Mouse (Mus musculus) limb, embryonic 11.5 days (tissue): ENCODE results near the gene Bhmt2. TPM values are rescaled to one million over a fixed set of nuclear protein-coding genes. Genes with fewer than 3 reads are reported as not detected.

ENCODE experiments used
- ATAC-seq: fragments of 200-750 bp; cut with Nextera tagmentation; 2 replicates; pipeline ENCODE4 v1.8.0; 2017; ENCODE audit warnings: low read depth; ENCODE audit not compliant: insufficient number of reproducible peaks, low FRiP score, low TSS enrichment
- DNase-seq: peaks from one replicate; pipeline ENCODE4 v3.0.0-alpha.2; 2015; ENCODE audit warnings: low spot score
- H3K27ac ChIP-seq: fragments of 300-500 bp; sonication (generic); replicated peaks from 2 replicates; pipeline ENCODE4 v1.5.1; 2014; ENCODE audit warnings: low read depth, mild to moderate bottlenecking, low read length
- H3K27me3 ChIP-seq: fragments of 300-500 bp; sonication (generic); 2 replicates; pipeline ENCODE4 v1.6.1; 2014; ENCODE audit warnings: mild to moderate bottlenecking, low read length, mixed read lengths; ENCODE audit not compliant: control insufficient read depth, insufficient read depth
- H3K36me3 ChIP-seq: fragments of 300-500 bp; sonication (generic); 2 replicates; pipeline ENCODE4 v1.6.1; 2014; ENCODE audit warnings: mild to moderate bottlenecking, low read length, moderate library complexity, mixed read lengths; ENCODE audit not compliant: control insufficient read depth, insufficient read depth
- H3K4me1 ChIP-seq: fragments of 300-500 bp; sonication (generic); 2 replicates; pipeline ENCODE4 v1.6.1; 2014; ENCODE audit warnings: low read length, mixed read lengths; ENCODE audit not compliant: control insufficient read depth, insufficient read depth
- H3K4me2 ChIP-seq: fragments of 300-500 bp; sonication (generic); 2 replicates; pipeline ENCODE4 v1.6.1; 2014; ENCODE audit warnings: low read depth, mild to moderate bottlenecking, moderate library complexity; ENCODE audit not compliant: severe bottlenecking
- H3K4me3 ChIP-seq: fragments of 300-500 bp; sonication (generic); 2 replicates; pipeline ENCODE4 v1.5.1; 2014; ENCODE audit warnings: low read depth, low read length
- H3K9ac ChIP-seq: fragments of 300-500 bp; sonication (generic); 2 replicates; pipeline ENCODE4 v1.6.1; 2014; ENCODE audit warnings: mild to moderate bottlenecking, low read length
- H3K9me3 ChIP-seq: fragments of 300-500 bp; sonication (generic); 2 replicates; pipeline ENCODE4 v1.6.1; 2016; ENCODE audit warnings: low read length; ENCODE audit not compliant: control insufficient read depth
- WGBS: fragments of 180-500 bp; shearing (Covaris S2); extraction: QIAGEN DNeasy Blood & Tissue Kit; methylation state at CpG from one replicate; pipeline ENCODE4 v1.1.7; 2014; 5-methylcytosine and 5-hydroxymethylcytosine counted together
- polyA plus RNA-seq: library from polyadenylated mRNA; unstranded; fragments of >200 nt; fragmentation: Nextera tagmentation; extraction: Ambion mirVana; gene quantifications from 2 replicates; pipeline ENCODE4 v1.2.1, GENCODE M21; 2014

The Bhmt2 gene
- polyA plus RNA-seq: 0.07 TPM in 1 of 2 replicates, not detected in the other

DNA sequence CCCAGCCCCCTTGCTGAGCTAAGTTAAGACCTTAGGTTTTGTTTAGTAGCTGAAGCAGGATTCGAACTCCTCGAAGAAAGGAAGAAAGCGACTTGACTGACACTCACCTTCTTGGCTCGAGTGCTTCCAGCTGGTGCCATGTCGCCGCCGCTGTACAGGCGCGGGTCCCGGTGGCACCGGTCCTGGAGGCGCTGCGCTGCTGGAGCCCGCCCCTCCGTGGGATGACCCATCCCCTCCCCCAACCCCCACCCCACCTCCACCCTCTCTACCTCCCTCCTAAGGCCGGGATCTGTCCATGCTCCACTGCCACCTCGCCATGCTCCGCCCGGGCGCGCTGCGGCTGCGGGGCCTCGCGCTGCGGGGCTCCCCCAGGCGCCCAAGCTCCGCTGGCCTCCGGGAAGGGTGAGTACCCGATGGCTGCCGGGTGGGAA, at the start of gene Bhmt2, which contains the start of gene Dmgdh:
Gene Bhmt2 (minus strand): TSS at position 172 of the 431 bp plus-strand sequence.
Gene Dmgdh (plus strand): TSS at position 303 of the 431 bp plus-strand sequence.
- peaks cover 11% of the 10 kb centered on the region for H3K27me3 ChIP-seq
- H3K9me3 ChIP-seq: no peaks in the 10 kb centered on the region
- no peak within 1 kb of the TSS for H3K27ac ChIP-seq
- no peak within 1 kb of the TSS for H3K9ac ChIP-seq
- no peaks in the 10 kb centered on the region for H3K36me3 ChIP-seq
- H3K4me1 ChIP-seq: no peaks in the 10 kb centered on the region
- no peak for DNase-seq
- 5% methylated on average over 29 of the region's 31 CpGs for whole genome bisulfite sequencing
- ATAC-seq: no peak
- H3K4me2 ChIP-seq: peak within 1 kb of the TSS; percentile 15; the same call in 1 of the 2 replicates
- 0 out of 2 replicates have a peak within 1 kb of the TSS, but pooled peaks have one; percentile 9 for H3K4me3 ChIP-seq

DNA sequence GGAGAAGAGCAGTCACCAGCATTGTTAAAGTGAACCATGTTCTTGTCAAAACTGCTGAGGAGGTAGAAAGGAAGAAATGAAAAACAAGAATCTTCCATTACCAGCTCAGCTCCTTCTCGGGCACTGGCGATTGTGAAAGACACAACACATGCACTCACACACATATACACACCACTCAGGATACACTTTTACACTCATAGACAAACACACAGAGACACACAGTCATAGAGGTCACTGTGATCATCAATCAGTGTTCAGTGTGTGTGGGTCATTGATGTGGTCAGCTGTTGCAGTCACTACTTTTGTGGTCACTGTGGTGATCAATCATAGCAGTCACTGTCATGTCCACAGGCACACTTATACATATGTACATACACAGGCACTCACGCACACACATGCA, 49.4 kb upstream of the Bhmt2 start:
- ATAC-seq (no peak), DNase-seq (no peak)
- no peak overlapping the region for H3K4me2 ChIP-seq
- H3K4me1 ChIP-seq: no peaks in the 10 kb centered on the region; the same call in 1 of the 2 replicates
- H3K27ac ChIP-seq: no peak overlapping the region
- 87% methylated on average over 3 of the region's 3 CpGs for WGBS
- H3K9me3 ChIP-seq: no peaks in the 10 kb centered on the region
- no peaks in the 10 kb centered on the region for H3K36me3 ChIP-seq
- H3K4me3 ChIP-seq: no peak overlapping the region
- H3K9ac ChIP-seq: no peak overlapping the region
- H3K27me3 ChIP-seq: no peaks in the 10 kb centered on the region

- Histone ChIP-seq H3K4me3 (no peak overlapping the region), H3K9me3 (no peaks in the 10 kb centered on the region), H3K27me3 (no peaks in the 10 kb centered on the region), H3K4me1 (peaks cover 4% of the 10 kb centered on the region; the same call in 1 of the 2 replicates), H3K4me2 (no peak overlapping the region), H3K27ac (no peak overlapping the region), H3K9ac (no peak overlapping the region), H3K36me3 (no peaks in the 10 kb centered on the region)
- DNase-seq (no peak), ATAC-seq (no peak)
- 76% methylated on average over 4 of the region's 4 CpGs for WGBS
These were observed 47.8 kb upstream of the Bhmt2 start for GRCm38 (mm10) chr13:93721916-93722315.

DNA sequence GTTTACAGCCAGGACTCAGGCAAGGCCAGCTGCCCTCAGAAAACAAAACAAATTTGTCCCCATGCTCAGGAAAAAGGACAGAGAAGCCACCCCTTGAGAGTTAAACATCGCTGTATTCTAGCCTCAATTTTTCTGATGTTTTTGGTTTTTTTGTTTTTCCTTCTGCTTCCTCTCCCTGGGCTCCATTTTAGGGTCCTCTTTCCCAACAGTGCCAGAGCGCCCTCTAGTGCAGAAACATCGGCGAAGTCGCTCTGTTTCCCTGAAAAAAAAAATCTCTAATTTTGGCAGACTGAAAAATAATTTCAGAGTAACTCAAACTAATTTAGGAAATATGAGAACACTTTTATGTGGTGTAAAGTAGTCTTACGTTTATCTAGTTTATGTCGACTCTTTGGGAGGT, 44.8 kb upstream of the Bhmt2 start:
- ATAC-seq (no peak), DNase-seq (peak; percentile 83)
- 6% methylated on average over 7 of the region's 7 CpGs for WGBS
- Histone ChIP-seq H3K9me3 (no peaks in the 10 kb centered on the region), H3K4me2 (no peak overlapping the region), H3K4me1 (peaks cover 4% of the 10 kb centered on the region; the same call in 1 of the 2 replicates), H3K9ac (no peak overlapping the region), H3K27ac (no peak overlapping the region), H3K36me3 (no peaks in the 10 kb centered on the region), H3K4me3 (no peak overlapping the region), H3K27me3 (no peaks in the 10 kb centered on the region)

DNA sequence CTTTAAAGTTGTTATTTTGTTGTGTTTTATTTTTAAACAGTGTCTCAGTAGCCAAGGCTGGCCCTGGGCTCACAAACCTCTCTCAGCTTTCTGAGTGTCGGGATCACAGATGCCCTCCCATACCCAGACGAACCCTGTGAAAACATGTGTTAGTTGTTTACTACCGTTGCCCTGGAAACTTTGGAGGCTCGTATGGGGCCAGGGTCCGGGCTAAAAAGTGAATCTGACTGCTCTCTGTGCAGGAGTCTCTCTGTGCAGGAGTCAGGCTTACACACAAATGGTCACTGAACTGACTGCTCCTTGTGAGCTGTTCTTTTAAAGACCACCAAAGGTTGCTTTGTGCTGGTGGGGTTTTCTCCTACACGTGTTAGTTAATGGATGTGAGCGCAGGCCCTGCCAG, 43.0 kb upstream of the Bhmt2 start:
- H3K36me3 ChIP-seq: no peaks in the 10 kb centered on the region
- no peak overlapping the region for H3K9ac ChIP-seq
- WGBS: 30% methylated on average over 7 of the region's 7 CpGs
- H3K4me1 ChIP-seq: peaks cover 4% of the 10 kb centered on the region; the same call in 1 of the 2 replicates
- no peaks in the 10 kb centered on the region for H3K9me3 ChIP-seq
- no peak overlapping the region for H3K4me3 ChIP-seq
- H3K27me3 ChIP-seq: no peaks in the 10 kb centered on the region
- ATAC-seq (peak; percentile 60; the same call in 1 of the 2 replicates), DNase-seq (peak; percentile 55)
- no peak overlapping the region for H3K4me2 ChIP-seq
- no peak overlapping the region for H3K27ac ChIP-seq

DNA sequence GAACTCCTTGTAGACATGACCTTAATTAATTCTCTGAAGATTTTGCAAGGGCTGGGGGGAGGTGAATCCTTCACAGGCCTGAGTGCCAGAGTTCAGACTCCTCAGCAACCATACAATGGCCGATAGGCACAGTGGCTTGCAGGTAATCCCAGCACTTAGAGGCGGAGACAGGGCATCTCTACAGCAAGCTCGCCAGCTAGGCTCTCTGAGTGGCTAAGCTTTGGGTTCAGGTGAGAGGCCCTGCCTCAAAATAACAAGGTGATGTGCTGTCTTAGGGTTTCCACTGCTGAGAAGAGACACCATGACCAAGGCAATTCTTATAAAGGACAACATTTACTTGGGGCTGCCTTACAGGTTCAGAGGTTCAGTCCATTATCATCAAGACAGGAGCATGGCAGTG, 39.7 kb upstream of the Bhmt2 start:
- Histone ChIP-seq H3K27me3 (no peaks in the 10 kb centered on the region), H3K4me1 (0 out of 2 replicates have a peak, but pooled peaks cover 4% of the 10 kb centered on the region), H3K36me3 (no peaks in the 10 kb centered on the region), H3K4me3 (no peak overlapping the region), H3K27ac (no peak overlapping the region), H3K9me3 (no peaks in the 10 kb centered on the region), H3K9ac (no peak overlapping the region), H3K4me2 (no peak overlapping the region)
- ATAC-seq: no peak
- no peak for DNase-seq
- WGBS: 88% methylated on average over 3 of the region's 3 CpGs

GRCm38 (mm10) chr13:93712362-93712761, 38.3 kb upstream of the Bhmt2 start:
- no peak overlapping the region for H3K4me3 ChIP-seq
- H3K27ac ChIP-seq: no peak overlapping the region
- no peaks in the 10 kb centered on the region for H3K36me3 ChIP-seq
- H3K27me3 ChIP-seq: no peaks in the 10 kb centered on the region
- no peak overlapping the region for H3K9ac ChIP-seq
- H3K4me1 ChIP-seq: 0 out of 2 replicates have a peak, but pooled peaks cover 2% of the 10 kb centered on the region
- ATAC-seq (no peak), DNase-seq (no peak)
- H3K4me2 ChIP-seq: no peak overlapping the region
- no peaks in the 10 kb centered on the region for H3K9me3 ChIP-seq
- WGBS: 89% methylated on average over 4 of the region's 4 CpGs

GRCm38 (mm10) chr13:93711226-93711625, 37.1 kb upstream of the Bhmt2 start:
- no peak for ATAC-seq
- Histone ChIP-seq H3K4me2 (no peak overlapping the region), H3K9ac (no peak overlapping the region), H3K27ac (no peak overlapping the region), H3K4me1 (no peaks in the 10 kb centered on the region), H3K4me3 (no peak overlapping the region), H3K36me3 (no peaks in the 10 kb centered on the region), H3K9me3 (no peaks in the 10 kb centered on the region), H3K27me3 (no peaks in the 10 kb centered on the region)
- DNase-seq: no peak
- 92% methylated on average over 4 of the region's 4 CpGs for WGBS

- Histone ChIP-seq H3K4me1 (no peaks in the 10 kb centered on the region), H3K27me3 (no peaks in the 10 kb centered on the region), H3K9ac (no peak overlapping the region), H3K36me3 (no peaks in the 10 kb centered on the region), H3K4me2 (no peak overlapping the region), H3K4me3 (no peak overlapping the region), H3K27ac (no peak overlapping the region), H3K9me3 (no peaks in the 10 kb centered on the region)
- no peak for ATAC-seq
- WGBS: 85% methylated on average over 4 of the region's 4 CpGs
- DNase-seq: no peak
These were observed 36.2 kb upstream of the Bhmt2 start for GRCm38 (mm10) chr13:93710325-93710724.
